Mouse (Mus musculus): ENCODE measurements around the gene Tchp.
A peak's percentile ranks its signal among the peaks of the same experiment; 100 is the strongest.

Tchp gene

GRCm38 (mm10) chr5:114707265-114708068 lies at the start of gene Tchp:
Tchp (plus strand) TSS chr5:114707760.
- peak; percentile 98 for DNase-seq (ENCODE audit: low read depth, low spot score)

GRCm38 (mm10) chr5:114658255-114658654 lies 49.3 kb upstream of the Tchp start, which contains the start of gene Trpv4:
Trpv4 (minus strand) TSS chr5:114658421.
- no peak for DNase-seq (ENCODE audit: low read depth, low spot score)

GRCm38 (mm10) chr5:114661029-114661428 lies 46.5 kb upstream of the Tchp start:
- DNase-seq (ENCODE audit: low read depth, low spot score): peak; percentile 35

- no peak for DNase-seq (ENCODE audit: low read depth, low spot score)
These were observed 43.4 kb upstream of the Tchp start for GRCm38 (mm10) chr5:114664139-114664538.

- no peak for DNase-seq (ENCODE audit: low read depth, low spot score)
These were observed 42.8 kb upstream of the Tchp start for GRCm38 (mm10) chr5:114664750-114665149.

GRCm38 (mm10) chr5:114666659-114667058 lies 40.9 kb upstream of the Tchp start:
- DNase-seq (ENCODE audit: low read depth, low spot score): no peak

GRCm38 (mm10) chr5:114667228-114667856 lies 40.2 kb upstream of the Tchp start:
- peak; percentile 98 for DNase-seq (ENCODE audit: low read depth, low spot score)

GRCm38 (mm10) chr5:114669014-114669413 lies 38.5 kb upstream of the Tchp start:
- DNase-seq (ENCODE audit: low read depth, low spot score): no peak

- DNase-seq (ENCODE audit: low read depth, low spot score): no peak
These were observed 34.4 kb upstream of the Tchp start for GRCm38 (mm10) chr5:114673114-114673513.

- DNase-seq (ENCODE audit: low read depth, low spot score): no peak
These were observed 33.0 kb upstream of the Tchp start for GRCm38 (mm10) chr5:114674594-114674993.

- DNase-seq (ENCODE audit: low read depth, low spot score): peak; percentile 90
These were observed 27.5 kb upstream of the Tchp start for GRCm38 (mm10) chr5:114679841-114680591.

- no peak for DNase-seq (ENCODE audit: low read depth, low spot score)
These were observed 26.8 kb upstream of the Tchp start for GRCm38 (mm10) chr5:114680676-114681285.

- DNase-seq (ENCODE audit: low read depth, low spot score): peak; percentile 84
These were observed 25.8 kb upstream of the Tchp start for GRCm38 (mm10) chr5:114681717-114682116.

GRCm38 (mm10) chr5:114685986-114686385 lies 21.6 kb upstream of the Tchp start:
- no peak for DNase-seq (ENCODE audit: low read depth, low spot score)

- no peak for DNase-seq (ENCODE audit: low read depth, low spot score)
These were observed 20.8 kb upstream of the Tchp start for GRCm38 (mm10) chr5:114686726-114687210.

- no peak for DNase-seq (ENCODE audit: low read depth, low spot score)
These were observed 19.7 kb upstream of the Tchp start for GRCm38 (mm10) chr5:114687901-114688300.

GRCm38 (mm10) chr5:114688703-114689102 lies 18.9 kb upstream of the Tchp start:
- peak; percentile 79 for DNase-seq (ENCODE audit: low read depth, low spot score)

GRCm38 (mm10) chr5:114689700-114690366 lies 17.7 kb upstream of the Tchp start:
- DNase-seq (ENCODE audit: low read depth, low spot score): peak; percentile 24

- peak; percentile 97 for DNase-seq (ENCODE audit: low read depth, low spot score)
These were observed 16.7 kb upstream of the Tchp start, which contains the start of gene Gltp for GRCm38 (mm10) chr5:114690633-114691567. Gltp (minus strand) TSS chr5:114690984.

- DNase-seq (ENCODE audit: low read depth, low spot score): no peak
These were observed 11.8 kb upstream of the Tchp start for GRCm38 (mm10) chr5:114695775-114696174.

Data from brain, adult 2 months (tissue).